Mouse (Mus musculus) neutrophil, adult 65 days (primary cell): ENCODE measurements around the gene Gpx7. TPM values are rescaled to one million over a fixed set of nuclear protein-coding genes. Genes with fewer than 3 reads are reported as not detected.

Experiments used
- total RNA-seq: library from RNA; stranded (reverse); gene quantifications from 2 replicates; pipeline ENCODE4 v1.2.4, GENCODE M21; 2023

The Gpx7 gene
- total RNA-seq = 0.32 TPM in 1 of 2 replicates, not detected in the other

DNA sequence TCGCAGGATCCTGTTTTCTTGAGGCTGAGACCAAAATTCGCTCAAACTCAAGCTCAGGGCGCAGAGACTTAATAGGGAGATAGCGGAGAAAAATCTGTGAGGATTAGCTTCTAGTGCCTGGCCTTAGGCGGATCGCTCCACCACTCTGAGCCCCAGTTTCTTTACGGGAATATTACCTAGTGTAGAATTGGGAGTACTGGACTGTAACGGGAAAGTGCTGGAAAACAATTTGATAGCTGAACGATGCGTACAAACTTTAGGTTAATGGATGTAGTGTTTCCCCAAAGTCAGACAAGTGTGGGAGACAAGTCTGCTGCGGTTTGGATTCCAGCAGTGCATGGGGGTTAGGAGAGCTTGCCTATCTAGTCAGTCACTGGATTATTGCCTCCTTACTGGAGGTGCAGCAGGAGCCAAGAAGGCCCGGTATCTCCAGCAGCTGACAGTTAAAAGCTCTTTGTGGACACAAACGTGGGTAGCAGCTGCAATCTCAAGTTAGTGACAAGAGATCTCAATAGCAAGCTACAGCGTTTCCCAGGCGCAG is at the start of gene Gpx7:
Gene Gpx7, minus strand, starts transcription at position 101 of the 541 bp plus-strand sequence.

GRCm38 (mm10) chr4:108383183-108383714 is 23.5 kb downstream of the Gpx7 start, which contains the start of gene Shisal2a:
Gene Shisal2a, minus strand, starts transcription at chr4:108383349.

Other genes starting within 250 kb of the Gpx7 start
- gene Echdc2, start 241.5 kb downstream of the Gpx7 start, total RNA-seq = not detected in 2 replicates
- not detected in 2 replicates for gene Zyg11a, start 188.9 kb downstream of the Gpx7 start, total RNA-seq
- 32.0 and 39.3 TPM in 2 replicates for gene Zyg11b, start 105.9 kb downstream of the Gpx7 start, total RNA-seq
- 5.1 and 6.0 TPM in 2 replicates for gene Coa7, start 78.8 kb downstream of the Gpx7 start, total RNA-seq
- gene Shisal2a, start 23.6 kb downstream of the Gpx7 start, total RNA-seq = not detected in 2 replicates
- 47.5 and 54.0 TPM in 2 replicates for gene Tut4, start 52.5 kb upstream of the Gpx7 start, total RNA-seq
- 39.1 and 46.7 TPM in 2 replicates for gene Prpf38a, start 172.4 kb upstream of the Gpx7 start, total RNA-seq
- gene Orc1, start 172.5 kb upstream of the Gpx7 start, total RNA-seq = 6.0 and 7.1 TPM in 2 replicates
- gene Cc2d1b, start 213.0 kb upstream of the Gpx7 start, total RNA-seq = 36.4 and 51.5 TPM in 2 replicates